ENCODE assay signal across 21 mouse cellular contexts in the genomic region with DNA sequence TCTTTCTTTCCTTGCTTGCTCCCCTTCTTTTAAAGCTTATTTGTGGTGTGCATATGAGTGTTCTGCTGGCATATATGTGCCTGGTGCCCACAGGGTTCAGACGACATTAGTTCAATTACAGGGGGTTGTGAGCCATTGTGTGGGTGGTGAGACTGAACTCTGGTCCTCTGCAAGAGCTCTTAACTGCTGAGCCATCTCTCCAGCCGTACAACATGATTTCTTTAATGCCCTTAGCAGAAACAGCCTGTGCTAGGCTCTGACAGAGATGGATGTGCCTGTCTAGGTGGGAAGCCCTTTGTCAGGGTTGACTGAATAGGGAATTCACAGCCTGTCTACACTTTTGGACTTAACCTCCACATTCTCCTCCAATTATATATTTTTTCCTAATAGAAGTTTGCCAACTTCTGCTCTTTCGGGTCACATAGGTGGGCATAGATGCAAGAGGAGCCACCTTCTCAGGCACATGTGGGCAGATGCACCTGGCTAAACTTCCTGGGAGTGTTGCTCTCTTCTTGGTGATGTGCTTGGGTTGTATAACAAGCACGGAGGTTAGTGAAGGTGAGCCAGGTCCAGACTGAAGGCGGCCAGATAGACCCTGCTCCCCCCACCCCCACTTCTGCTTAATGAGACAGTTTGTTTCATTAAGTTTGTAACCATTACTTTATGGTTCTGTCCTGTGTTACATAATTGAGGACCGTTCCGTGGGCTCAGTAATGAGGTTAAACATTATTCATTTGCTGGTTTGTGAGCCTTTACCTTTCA. TPM values are rescaled to one million over a fixed set of nuclear protein-coding genes. Genes with fewer than 3 reads are reported as not detected.
"Had no signal": no experiment of that assay in that cellular context is flagged by ENCODE, and none has a peak within 500 bp of the region (broad histone marks: within the 10 kb centered on the region; RNA-seq: fewer than 3 reads in every experiment).

No protein-coding gene starts in this region.

- H3K9ac ChIP-seq: liver, embryonic 15.5 days; lung, embryonic 14.5 days; midbrain, embryonic 13.5 days; neural tube, embryonic 12.5 days; stomach, embryonic 15.5 days had no signal

- H3K4me1 ChIP-seq: limb, embryonic 10.5 days; liver, embryonic 15.5 days; megakaryocyte, embryonic 14.5 days; midbrain, embryonic 13.5 days; neural tube, embryonic 12.5 days; stomach, embryonic 15.5 days had no signal

- H3K9me3 ChIP-seq: limb, embryonic 10.5 days; liver, embryonic 15.5 days; megakaryocyte, embryonic 14.5 days; midbrain, embryonic 13.5 days; neural tube, embryonic 12.5 days; stomach, embryonic 15.5 days had no signal

- H3K36me3 ChIP-seq: limb, embryonic 10.5 days; liver, embryonic 15.5 days; midbrain, embryonic 13.5 days; neural tube, embryonic 12.5 days; stomach, embryonic 15.5 days had no signal

- H3K27me3 ChIP-seq: liver, embryonic 15.5 days; midbrain, embryonic 13.5 days; neural tube, embryonic 12.5 days; stomach, embryonic 15.5 days had no signal

- DNase-seq: lung, embryonic 14.5 days; lung, postnatal 10 days; retina, postnatal 1 day; right cerebral cortex, postnatal 4 days; thymus, postnatal 4 days had no signal

- ATAC-seq: hindbrain, embryonic 16.5 days; inflammation-experienced regulatory T-cells, adult 6 months; intestine, postnatal 0 days; midbrain, embryonic 13.5 days had no signal

- H3K4me3 ChIP-seq: limb, embryonic 10.5 days; liver, embryonic 15.5 days; megakaryocyte, embryonic 14.5 days; midbrain, embryonic 13.5 days; neural tube, embryonic 12.5 days; stomach, embryonic 15.5 days had no signal

- H3K4me2 ChIP-seq: liver, embryonic 11.5 days; liver, embryonic 15.5 days; lung, embryonic 14.5 days; midbrain, embryonic 13.5 days; neural tube, embryonic 12.5 days; stomach, embryonic 15.5 days had no signal

- H3K27ac ChIP-seq: limb, embryonic 10.5 days; liver, embryonic 15.5 days; macrophage; midbrain, embryonic 13.5 days; neural tube, embryonic 12.5 days; stomach, embryonic 15.5 days had no signal

RNA-seq across cellular contexts. Expression of gene Cd160, which starts 5.6 kb away (rescaled TPM):
- total RNA-seq: layer of hippocampus, adult 18-20 months; layer of hippocampus, postnatal 14 days; left cerebral cortex, adult 18-20 months; left cerebral cortex, postnatal 10 days had no signal

RNA-seq across cellular contexts. Expression of gene Pdzk1, which starts 5.7 kb away (rescaled TPM):
- total RNA-seq: left cerebral cortex, postnatal 10 days; monocyte, adult 5-6 weeks had no signal
- polyA plus RNA-seq: limb, embryonic 10.5 days; macrophage; midbrain, embryonic 13.5 days; neural tube, embryonic 12.5 days had no signal
